10 mouse cellular contexts compared by ENCODE assay signal in the genomic region with DNA sequence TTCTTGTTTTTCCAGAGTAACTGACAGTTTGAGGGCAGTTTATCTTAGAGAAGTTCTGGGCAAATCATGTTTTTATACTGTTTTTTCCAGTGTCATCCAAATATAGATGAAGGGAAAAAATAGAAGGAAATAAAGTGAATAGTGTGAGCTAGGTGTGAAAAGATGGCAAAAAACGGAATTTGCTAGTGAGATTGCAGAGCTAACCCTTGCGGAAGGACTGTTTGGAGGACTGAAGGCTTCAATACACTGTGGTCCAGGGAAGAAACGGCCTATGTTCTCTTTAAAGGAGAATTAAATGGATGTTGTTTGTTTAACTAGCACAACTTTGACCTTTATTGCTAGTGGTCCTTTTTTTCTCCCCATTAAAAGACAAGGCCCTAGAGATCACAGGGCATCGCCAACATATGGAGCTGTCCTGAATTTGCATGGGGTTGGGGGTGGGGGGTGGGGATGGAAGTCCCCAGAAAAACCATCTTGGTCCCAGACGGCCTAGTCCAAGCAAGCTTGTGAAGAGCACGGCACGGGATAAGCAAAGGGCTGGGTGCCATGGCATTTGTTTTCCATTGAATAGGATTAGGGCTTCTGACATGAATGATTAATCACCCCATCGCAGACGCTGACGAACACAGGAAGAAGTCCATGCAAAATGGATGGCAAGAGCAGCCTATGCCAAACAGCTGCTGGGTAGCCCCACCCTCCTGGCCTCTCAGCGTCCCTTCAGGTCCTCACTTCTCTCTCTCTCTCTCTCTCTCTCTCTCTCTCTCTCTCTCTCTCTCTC.
DNase-seq lines count a peak whose midpoint lies in the region; ATAC-seq and TF ChIP-seq lines count a peak whose summit lies in the region.
"Had no signal": no experiment of that assay in that cellular context is flagged by ENCODE, and none has a peak within 500 bp of the region (broad histone marks: within the 10 kb centered on the region; RNA-seq: fewer than 3 reads in every experiment).

No protein-coding gene starts in this region.

- no peak for TF ChIP-seq EP300 in lung, postnatal 0 days (IDR thresholded peaks at IDR 0.05)

- intact Hi-C loops in gastrocnemius, postnatal 36 days (cut with DNase I) = no loop called here

- H3K9ac ChIP-seq in lung, postnatal 0 days (replicated peaks; ENCODE audit: low read depth) = no peak overlapping the region
- no peak overlapping the region for H3K9ac ChIP-seq in hindbrain, embryonic 11.5 days (ENCODE audit: low read depth, low read length)
- H3K9ac ChIP-seq in midbrain, embryonic 12.5 days (replicated peaks) = no peak overlapping the region

- no peak for TF ChIP-seq CTCF in lung, postnatal 0 days (IDR thresholded peaks at IDR 0.05)
- TF ChIP-seq CTCF in lung, adult 2 months (IDR thresholded peaks at IDR 0.05; ENCODE audit: insufficient read depth, low read length) = no peak

- no peak overlapping the region for H3K4me3 ChIP-seq in lung, postnatal 0 days (ENCODE audit: low read depth, low read length)
- H3K4me3 ChIP-seq in lung, adult 2 months (replicated peaks; ENCODE audit: extremely low read depth, low read depth, low read length) = no peak overlapping the region
- no peak overlapping the region for H3K4me3 ChIP-seq in hindbrain, embryonic 11.5 days (ENCODE audit: low read depth, low read length)
- H3K4me3 ChIP-seq in midbrain, embryonic 12.5 days = no peak overlapping the region

- WGBS in lung, postnatal 0 days = 31% methylated on average over 10 of the region's 11 CpGs
- 37% methylated on average over 11 of the region's 11 CpGs for WGBS in lung, adult 2 months
- 30% methylated on average over 11 of the region's 11 CpGs for WGBS in hindbrain, embryonic 11.5 days
- 22% methylated on average over 11 of the region's 11 CpGs for WGBS in midbrain, embryonic 12.5 days

- H3K4me2 ChIP-seq in lung, postnatal 0 days (replicated peaks; ENCODE audit: low read depth, low read length) = no peak overlapping the region
- 0 out of 2 replicates have a peak overlapping the region, but pooled peaks have one; percentile 7 for H3K4me2 ChIP-seq in hindbrain, embryonic 11.5 days (replicated peaks; ENCODE audit: low read depth, low read length)
- peak overlapping the region; percentile 35 for H3K4me2 ChIP-seq in midbrain, embryonic 12.5 days (replicated peaks)

- TF ChIP-seq POLR2A in lung, adult 2 months (IDR thresholded peaks at IDR 0.05; ENCODE audit: borderline replicate concordance, extremely low read depth, low read depth, low read length) = no peak

- peak; percentile 25 for DNase-seq in lung, postnatal 0 days (ENCODE audit: low spot score)
- DNase-seq in lung, adult 2 months = no peak
- DNase-seq in hindbrain, embryonic 11.5 days (ENCODE audit: low spot score) = peak; percentile 73
- DNase-seq in gastrocnemius, postnatal 36 days = no peak
- DNase-seq in thymus, postnatal 25 days = no peak
- DNase-seq in cerebellum, adult 11-12 months = no peak
- DNase-seq in gastrocnemius, postnatal 10 days = no peak

- ATAC-seq in lung, postnatal 0 days = peak; percentile 14; the same call in 1 of the 2 replicates
- peak; percentile 98 for ATAC-seq in hindbrain, embryonic 11.5 days (ENCODE audit: low FRiP score)
- ATAC-seq in midbrain, embryonic 12.5 days (ENCODE audit: low FRiP score, low read depth) = peak; percentile 97
- ATAC-seq: activated CD4-positive, CD25-positive, alpha-beta regulatory T cell, adult 4 months had no signal

- no peaks in the 10 kb centered on the region for H3K27me3 ChIP-seq in lung, postnatal 0 days (replicated peaks; ENCODE audit: insufficient read depth, low read length)
- no peaks in the 10 kb centered on the region for H3K27me3 ChIP-seq in hindbrain, embryonic 11.5 days (ENCODE audit: control insufficient read depth, insufficient read depth, low read length)
- H3K27me3 ChIP-seq in midbrain, embryonic 12.5 days = peaks cover 21% of the 10 kb centered on the region
- H3K27me3 ChIP-seq: CH12.LX had no signal

- H3K9me3 ChIP-seq in lung, postnatal 0 days (ENCODE audit: low read length) = no peaks in the 10 kb centered on the region
- H3K9me3 ChIP-seq in hindbrain, embryonic 11.5 days (ENCODE audit: control insufficient read depth, low read length) = no peaks in the 10 kb centered on the region
- no peaks in the 10 kb centered on the region for H3K9me3 ChIP-seq in midbrain, embryonic 12.5 days

- H3K4me1 ChIP-seq in lung, postnatal 0 days (ENCODE audit: insufficient read depth, low read depth, low read length) = no peaks in the 10 kb centered on the region
- no peaks in the 10 kb centered on the region for H3K4me1 ChIP-seq in lung, adult 2 months (ENCODE audit: control insufficient read depth, insufficient read depth, low read length)
- H3K4me1 ChIP-seq in hindbrain, embryonic 11.5 days (replicated peaks; ENCODE audit: control insufficient read depth, insufficient read depth, low read length) = no peaks in the 10 kb centered on the region
- peaks cover 10% of the 10 kb centered on the region for H3K4me1 ChIP-seq in midbrain, embryonic 12.5 days

- H3K36me3 ChIP-seq in lung, postnatal 0 days (ENCODE audit: insufficient read depth, low read length) = no peaks in the 10 kb centered on the region
- no peaks in the 10 kb centered on the region for H3K36me3 ChIP-seq in hindbrain, embryonic 11.5 days (ENCODE audit: control insufficient read depth, insufficient read depth, low read length)
- H3K36me3 ChIP-seq in midbrain, embryonic 12.5 days = no peaks in the 10 kb centered on the region

- H3K27ac ChIP-seq in lung, postnatal 0 days (ENCODE audit: low read length) = no peak overlapping the region
- no peak overlapping the region for H3K27ac ChIP-seq in hindbrain, embryonic 11.5 days (ENCODE audit: low read depth, low read length)
- peak overlapping the region; percentile 35; the same call in 1 of the 2 replicates for H3K27ac ChIP-seq in midbrain, embryonic 12.5 days (replicated peaks)

Comparison
In these comparisons a context has a peak if more than half of its experiments do, and no peak if none do; other contexts are left out.
1. DNase-seq: peak in lung, postnatal 0 days (single experiment) and hindbrain, embryonic 11.5 days (single experiment); none in lung, adult 2 months (single experiment), gastrocnemius, postnatal 36 days (0 of 2), thymus, postnatal 25 days (single experiment), cerebellum, adult 11-12 months (single experiment) and gastrocnemius, postnatal 10 days (single experiment).
2. ATAC-seq: peak in every context shown above with its lines; median percentile 98 in hindbrain, embryonic 11.5 days; 97 in midbrain, embryonic 12.5 days; 14 in lung, postnatal 0 days.